Mouse (Mus musculus): ENCODE results near the gene Slc47a1. TPM values are rescaled to one million over a fixed set of nuclear protein-coding genes. Genes with fewer than 3 reads are reported as not detected.
A peak's percentile ranks its signal among the peaks of the same experiment; 100 is the strongest.

Slc47a1 gene
- total RNA-seq, 2 experiments from 2014 or later, result 2.5 to 3.4 TPM

GRCm38 (mm10) chr11:61381272-61381671 is 3.1 kb upstream of the Slc47a1 start:
- no peak for DNase-seq (ENCODE audit: low spot score in 2 of 2)

- no peak for DNase-seq (ENCODE audit: low spot score in 2 of 2)
These were observed 506 bp upstream of the Slc47a1 start for GRCm38 (mm10) chr11:61378651-61379050.

DNA sequence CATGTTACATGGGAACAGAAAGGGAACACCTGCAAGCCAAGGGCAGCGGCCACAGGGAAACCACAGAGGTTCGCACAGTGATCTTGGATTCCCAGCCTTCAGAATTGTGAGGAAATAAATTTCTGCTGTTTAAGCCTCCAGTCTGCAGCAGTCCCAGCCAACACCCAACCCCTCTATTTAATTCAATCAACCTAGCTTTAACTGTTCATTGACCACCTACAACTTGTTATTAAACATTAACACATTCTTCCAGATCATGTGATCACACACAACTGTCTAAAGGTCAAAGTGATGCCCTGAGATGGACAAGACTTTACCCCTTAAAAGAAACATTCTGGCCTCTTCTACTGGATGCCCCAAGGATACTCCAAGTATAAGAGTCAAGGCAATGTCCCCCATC is 9.5 kb downstream of the Slc47a1 start:
- DNase-seq (ENCODE audit: low spot score in 2 of 2), result no peak

GRCm38 (mm10) chr11:61366517-61367273 is 11.4 kb downstream of the Slc47a1 start:
- DNase-seq (ENCODE audit: low spot score in 2 of 2), result no peak

- DNase-seq (ENCODE audit: low spot score in 2 of 2), result no peak
These were observed 12.2 kb downstream of the Slc47a1 start for GRCm38 (mm10) chr11:61365938-61366337.

- no peak for DNase-seq (ENCODE audit: low spot score in 2 of 2)
These were observed 14.0 kb downstream of the Slc47a1 start for GRCm38 (mm10) chr11:61364096-61364495.

DNA sequence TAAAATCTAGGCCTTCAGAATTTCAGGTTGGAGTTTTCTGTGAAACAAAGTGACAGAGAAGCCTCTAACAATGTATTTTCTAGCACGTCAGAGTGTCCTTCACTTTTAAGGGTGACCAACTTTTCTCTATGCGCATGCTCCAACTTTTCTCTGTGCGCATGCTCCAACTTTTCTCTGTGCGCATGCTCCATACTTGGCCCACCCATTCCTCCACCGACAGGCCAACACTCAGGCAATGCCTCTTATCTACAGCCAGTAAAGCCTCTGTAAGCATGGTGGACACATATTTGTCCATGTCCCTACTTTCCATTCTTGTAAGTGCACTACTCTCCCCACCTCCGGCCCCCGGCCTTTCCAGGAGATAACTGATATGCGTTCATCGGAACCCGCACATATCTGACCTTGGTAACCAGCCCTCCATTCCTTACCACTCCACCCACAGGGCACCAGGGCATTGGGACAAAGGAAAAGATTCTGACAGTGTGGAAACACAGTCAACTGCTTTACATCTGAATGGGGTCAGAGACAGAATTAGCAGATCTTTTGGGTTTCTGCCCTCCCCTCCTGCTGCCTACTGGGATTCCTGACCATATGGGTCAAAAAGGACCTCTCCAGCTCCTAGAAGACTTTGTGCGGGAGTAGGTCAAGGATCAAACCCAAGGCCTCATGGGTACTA is 16.5 kb downstream of the Slc47a1 start:
- DNase-seq (ENCODE audit: low spot score in 2 of 2), result no peak

DNA sequence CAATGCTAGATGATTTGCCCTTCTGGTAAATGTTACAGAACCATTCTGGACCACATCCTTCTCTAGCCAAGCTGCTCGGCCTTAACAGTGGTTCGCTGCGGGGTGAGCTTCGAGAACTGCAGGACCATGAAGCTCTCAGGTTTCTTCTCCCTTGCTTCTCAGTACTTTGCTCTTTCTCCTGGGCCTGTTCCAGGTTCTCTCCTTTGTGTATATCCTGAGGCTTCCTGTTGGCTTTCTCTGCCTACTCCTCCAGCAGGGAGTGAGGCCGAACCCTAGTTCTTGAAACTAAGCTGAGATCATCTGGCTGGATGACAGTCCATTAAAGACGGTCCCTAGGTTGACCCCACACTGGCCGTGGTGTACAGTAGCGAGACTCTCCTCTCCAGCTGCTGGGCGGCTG is 21.5 kb downstream of the Slc47a1 start:
- DNase-seq (ENCODE audit: low spot score in 2 of 2), result no peak

DNA sequence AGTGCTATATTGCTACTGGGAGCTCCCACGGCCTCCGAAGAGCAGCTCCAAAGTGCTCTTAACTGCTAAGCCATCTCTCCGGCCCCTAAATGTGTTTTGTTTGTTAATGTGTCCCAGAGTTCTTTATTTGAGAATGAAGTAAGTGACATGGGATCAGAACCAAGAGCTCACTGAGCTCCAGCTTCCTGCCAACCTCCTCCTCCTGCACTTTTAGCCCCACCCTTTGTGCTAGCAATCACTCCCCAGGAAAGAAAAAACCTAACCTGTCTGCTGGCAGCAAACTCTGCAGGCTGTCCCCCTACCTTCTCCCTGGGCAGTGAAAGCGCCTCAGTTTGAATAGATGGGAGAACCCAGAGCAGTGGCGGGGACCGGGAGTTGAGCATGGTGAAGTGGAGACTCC is 22.0 kb downstream of the Slc47a1 start:
- no peak for DNase-seq (ENCODE audit: low spot score in 2 of 2)

DNA sequence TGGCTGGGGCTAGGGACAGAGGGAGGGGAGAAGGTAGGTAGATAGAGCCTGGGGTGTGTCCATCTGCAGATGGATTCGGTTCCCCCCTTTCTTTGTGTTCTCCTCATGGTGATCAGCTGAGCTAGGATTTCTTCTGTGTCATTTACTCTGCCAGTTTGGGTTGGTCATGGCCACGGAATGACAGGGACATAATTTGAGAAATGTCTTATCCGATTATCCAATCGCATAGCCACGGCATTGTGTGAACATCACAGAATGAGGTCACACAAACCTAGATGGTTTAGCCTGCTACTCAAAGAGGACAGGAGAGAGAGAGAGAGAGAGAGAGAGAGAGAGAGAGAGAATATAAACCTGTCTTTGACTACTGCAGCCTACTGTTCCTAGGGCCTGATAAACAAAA is 22.8 kb downstream of the Slc47a1 start:
- DNase-seq (ENCODE audit: low spot score in 2 of 2), result no peak

DNA sequence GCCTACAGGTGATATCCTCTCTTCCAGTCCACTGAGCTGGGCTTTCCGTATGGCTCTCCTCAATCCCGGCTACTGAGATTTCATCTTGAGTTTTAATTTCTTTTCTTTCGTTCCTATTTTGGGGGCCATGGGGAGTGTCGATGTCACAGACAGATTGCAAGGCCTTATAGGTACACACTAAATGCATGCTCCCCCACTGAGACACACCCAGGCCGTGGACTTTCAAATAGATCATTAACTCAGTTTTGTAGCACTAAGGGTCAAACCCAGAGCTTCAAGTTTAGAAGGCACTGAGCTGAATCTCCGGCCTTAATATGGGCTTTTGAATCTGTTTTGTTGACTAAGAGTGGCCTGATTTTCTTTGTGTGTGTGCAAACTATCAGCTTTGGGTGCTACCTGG is 23.8 kb downstream of the Slc47a1 start:
- no peak for DNase-seq (ENCODE audit: low spot score in 2 of 2)

- no peak for DNase-seq (ENCODE audit: low spot score in 2 of 2)
These were observed 25.1 kb downstream of the Slc47a1 start for GRCm38 (mm10) chr11:61353038-61353437.

- DNase-seq (ENCODE audit: low spot score in 2 of 2), result no peak
These were observed 25.9 kb downstream of the Slc47a1 start for GRCm38 (mm10) chr11:61352138-61352651.

DNA sequence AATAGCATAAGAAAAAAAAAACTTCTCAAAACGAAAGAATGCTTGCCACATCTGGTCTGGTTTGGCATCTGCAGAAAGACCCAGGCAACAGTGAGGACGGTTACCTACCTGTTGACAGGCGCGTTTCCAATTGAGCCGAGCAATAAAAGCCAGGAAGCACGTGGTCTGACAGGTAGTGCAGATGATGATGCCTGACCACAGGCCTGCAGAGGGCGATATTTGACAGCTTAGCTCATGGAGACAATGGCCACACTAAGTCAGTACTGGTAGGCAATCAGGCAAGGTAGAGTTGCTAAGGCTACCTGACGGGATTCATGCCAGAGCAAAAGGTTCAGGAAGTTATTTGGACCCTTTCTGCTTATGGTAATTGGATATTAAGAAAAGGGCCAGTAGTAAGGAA is 28.8 kb downstream of the Slc47a1 start:
- DNase-seq (ENCODE audit: low spot score in 2 of 2), result peak in 1 of 2 experiments; percentile 45

DNA sequence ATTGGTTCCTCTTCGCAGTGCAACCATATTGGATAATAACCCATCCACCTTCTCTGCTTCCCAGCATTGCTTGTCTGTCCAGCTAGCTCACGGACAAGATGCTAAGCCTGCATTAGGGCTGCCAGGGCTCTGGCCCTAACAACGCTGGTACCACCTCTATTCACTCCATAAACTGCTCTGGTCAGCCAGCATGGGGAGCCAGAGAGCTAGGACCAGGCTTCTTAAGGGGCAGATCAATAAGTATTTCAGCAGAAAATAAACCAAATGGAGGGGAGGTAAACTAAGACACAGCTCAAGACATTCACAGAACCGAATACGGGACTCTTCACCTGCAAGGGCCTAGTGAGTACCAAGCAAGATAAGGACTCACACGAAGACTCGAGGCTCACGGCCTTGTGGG is 32.0 kb downstream of the Slc47a1 start:
- DNase-seq (ENCODE audit: low spot score in 2 of 2), result no peak

DNA sequence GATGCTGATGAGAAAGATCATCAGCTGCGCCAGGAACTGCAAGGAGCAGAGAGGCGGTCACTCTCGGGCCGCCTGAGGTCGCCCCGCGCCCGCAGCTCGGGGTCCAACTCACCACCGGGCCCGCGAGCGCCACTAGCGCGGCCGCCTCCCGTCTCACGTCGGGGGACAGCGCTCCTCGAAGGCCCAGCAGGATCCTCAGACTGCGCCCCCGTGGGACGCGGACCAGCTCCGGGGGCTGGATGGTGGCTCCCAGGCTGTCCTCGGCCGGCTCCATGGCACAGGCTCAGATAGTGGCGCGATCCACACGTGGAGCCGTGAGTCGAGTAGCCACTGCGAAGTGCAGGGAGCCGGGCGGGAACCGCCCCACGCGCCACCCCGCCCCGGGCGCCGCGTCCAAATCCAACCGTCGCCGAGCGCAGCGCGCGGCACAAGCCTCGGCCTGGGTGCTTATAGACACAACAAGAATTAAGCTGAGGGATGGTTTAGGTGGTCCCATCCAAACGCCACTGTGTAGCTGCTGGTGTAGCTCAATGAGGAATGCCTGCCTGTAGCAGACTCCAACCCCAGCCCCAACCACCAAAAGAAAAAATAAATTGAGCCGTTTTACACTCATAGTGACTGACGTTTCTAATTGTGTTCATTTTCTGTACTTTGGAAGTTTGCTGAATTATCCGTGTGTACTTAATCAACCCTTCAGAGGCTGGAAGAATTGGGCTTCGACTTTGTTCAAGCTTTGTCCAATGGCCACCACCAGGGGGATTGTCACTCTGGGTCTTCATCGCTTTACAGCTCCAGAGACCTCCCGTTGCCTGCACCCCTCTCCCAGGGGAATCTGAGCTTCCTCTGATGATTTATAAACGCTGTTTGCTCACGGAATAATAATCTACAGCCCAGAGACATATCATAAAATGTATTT is 35.4 kb downstream of the Slc47a1 start, which contains the start of gene Slc47a2:
TSS of gene Slc47a2 (minus strand) at position 356 of the 916 bp plus-strand sequence.
- DNase-seq (ENCODE audit: low spot score in 2 of 2), result peak; percentile 31

DNA sequence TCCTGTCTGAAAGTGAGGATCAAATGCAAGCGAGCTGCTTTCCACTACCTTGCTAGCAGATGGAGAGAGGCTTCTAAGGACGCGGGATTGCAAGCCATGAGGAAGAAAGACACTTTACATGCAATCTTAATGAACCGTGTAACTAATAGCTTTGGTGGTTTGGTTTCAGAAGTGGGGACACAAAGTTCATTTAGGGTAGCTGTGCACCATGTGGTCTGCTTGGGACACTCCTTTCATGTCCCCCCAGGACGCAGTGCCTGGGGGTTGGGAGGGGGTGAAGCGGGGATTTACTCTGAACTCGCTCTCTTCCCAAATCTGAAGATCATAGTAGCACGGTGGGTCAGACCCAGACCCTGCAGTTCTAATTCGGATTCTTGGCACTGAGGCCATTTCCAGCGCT is 36.2 kb downstream of the Slc47a1 start:
- DNase-seq (ENCODE audit: low spot score in 2 of 2), result no peak

- no peak for DNase-seq (ENCODE audit: low spot score in 2 of 2)
These were observed 36.9 kb downstream of the Slc47a1 start for GRCm38 (mm10) chr11:61341233-61341632.

DNA sequence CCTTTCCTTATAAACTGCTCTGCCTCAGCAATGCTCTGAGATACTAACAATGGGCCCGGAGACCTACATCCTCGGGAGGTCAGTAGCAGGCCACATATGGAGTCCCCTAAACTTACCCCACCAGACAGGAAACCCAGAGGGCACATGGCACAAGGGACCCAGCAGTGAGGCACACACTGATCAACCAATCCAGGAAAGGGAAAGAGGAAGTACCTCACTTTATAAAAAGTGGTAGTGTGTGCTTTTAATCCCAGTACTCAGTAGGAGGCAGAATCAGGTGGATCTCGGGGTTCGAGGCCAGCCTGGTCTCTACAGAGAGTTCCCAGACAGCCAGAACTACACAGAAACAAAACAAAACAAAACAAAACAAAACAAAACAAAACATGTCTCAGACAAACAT is 37.8 kb downstream of the Slc47a1 start:
- DNase-seq (ENCODE audit: low spot score in 2 of 2), result no peak

GRCm38 (mm10) chr11:61337586-61337985 is 40.6 kb downstream of the Slc47a1 start:
- DNase-seq (ENCODE audit: low spot score in 2 of 2), result no peak

GRCm38 (mm10) chr11:61320904-61321687 is 57.0 kb downstream of the Slc47a1 start:
- no peak for DNase-seq (ENCODE audit: low spot score in 2 of 2)

Data from gastrocnemius, postnatal 4 days (tissue).